Comparison of ENCODE assay signal across 8 mouse cellular contexts in the genomic region with DNA sequence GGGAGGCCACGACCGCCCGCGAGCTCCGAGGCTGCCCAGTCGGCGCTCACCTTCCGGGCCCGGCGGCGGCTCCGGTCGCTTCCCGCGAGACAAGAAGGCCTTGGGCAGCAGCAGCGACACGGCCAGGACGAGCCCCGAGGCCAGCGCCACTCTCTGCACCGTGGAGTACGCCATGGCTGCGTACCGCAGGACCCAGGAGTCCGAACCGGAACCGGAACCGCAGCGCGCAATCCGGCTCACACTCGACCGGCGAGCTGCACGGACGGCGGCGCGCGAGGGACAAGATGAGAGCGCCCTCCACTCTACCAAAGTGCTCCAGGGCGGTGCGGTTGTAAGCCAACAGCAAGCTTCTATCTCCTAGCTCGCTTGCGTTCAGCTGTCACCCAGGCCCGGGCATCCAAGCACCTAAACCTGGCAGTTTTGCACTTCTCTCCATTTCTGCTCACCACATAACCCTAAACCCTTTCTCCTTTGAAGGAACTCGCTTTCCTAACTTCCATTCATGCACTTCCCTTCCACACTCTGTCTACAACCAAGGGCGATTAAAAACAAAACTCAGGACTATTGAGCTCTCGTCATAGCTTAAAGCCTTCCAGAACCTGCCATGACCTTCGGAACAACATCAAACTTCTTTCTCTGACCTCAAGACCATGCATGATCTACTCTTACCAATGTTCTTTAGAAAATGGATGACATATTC. TPM values are rescaled to one million over a fixed set of nuclear protein-coding genes. Genes with fewer than 3 reads are reported as not detected.
DNase-seq lines count a peak whose midpoint lies in the region; ATAC-seq lines count a peak whose summit lies in the region.

A gene (minus strand): TSS at position 219 of the 700 bp plus-strand sequence.

- H3K9ac ChIP-seq in forebrain, embryonic 11.5 days (ENCODE audit: low read length) = peak within 1 kb of the TSS; percentile 77
- H3K9ac ChIP-seq in heart, embryonic 15.5 days = no peak within 1 kb of the TSS
- H3K9ac ChIP-seq in limb, embryonic 15.5 days = no peak within 1 kb of the TSS
- peak within 1 kb of the TSS; percentile 82 for H3K9ac ChIP-seq in neural tube, embryonic 12.5 days

- peak within 1 kb of the TSS; percentile 70 for H3K4me2 ChIP-seq in forebrain, embryonic 11.5 days (ENCODE audit: low read depth, low read length, severe bottlenecking)
- peak within 1 kb of the TSS; percentile 67 for H3K4me2 ChIP-seq in heart, embryonic 15.5 days
- H3K4me2 ChIP-seq in limb, embryonic 15.5 days = peak within 1 kb of the TSS; percentile 57
- H3K4me2 ChIP-seq in neural tube, embryonic 12.5 days (replicated peaks) = peak within 1 kb of the TSS; percentile 71

- no peaks in the 10 kb centered on the region for H3K9me3 ChIP-seq in forebrain, embryonic 11.5 days (ENCODE audit: control insufficient read depth, low read length)
- no peaks in the 10 kb centered on the region for H3K9me3 ChIP-seq in heart, embryonic 15.5 days (replicated peaks)
- H3K9me3 ChIP-seq in limb, embryonic 15.5 days = no peaks in the 10 kb centered on the region
- no peaks in the 10 kb centered on the region for H3K9me3 ChIP-seq in neural tube, embryonic 12.5 days

- no peaks in the 10 kb centered on the region for H3K4me1 ChIP-seq in forebrain, embryonic 11.5 days (replicated peaks; ENCODE audit: control insufficient read depth, insufficient read depth, low read length)
- H3K4me1 ChIP-seq in heart, embryonic 15.5 days (replicated peaks) = peaks cover 6% of the 10 kb centered on the region
- H3K4me1 ChIP-seq in limb, embryonic 15.5 days = peaks cover 7% of the 10 kb centered on the region
- peaks cover 6% of the 10 kb centered on the region for H3K4me1 ChIP-seq in neural tube, embryonic 12.5 days

- DNase-seq in ES-CJ7 (ENCODE audit: low read depth, low spot score) = peak; percentile 64
- peak; percentile 70 for DNase-seq in brain, embryonic 18.5 days (ENCODE audit: low read depth, low spot score)
- peak; percentile 79 for DNase-seq in forebrain, embryonic 11.5 days (ENCODE audit: low spot score)
- peak; percentile 14 for DNase-seq in kidney, postnatal 10 days
- DNase-seq in urinary bladder, postnatal 14 days (ENCODE audit: low spot score) = peak; percentile 41

- peak within 1 kb of the TSS; percentile 69 for H3K4me3 ChIP-seq in forebrain, embryonic 11.5 days (ENCODE audit: low read depth, low read length)
- peak within 1 kb of the TSS; percentile 46 for H3K4me3 ChIP-seq in heart, embryonic 15.5 days
- peak within 1 kb of the TSS; percentile 46 for H3K4me3 ChIP-seq in limb, embryonic 15.5 days
- H3K4me3 ChIP-seq in neural tube, embryonic 12.5 days = peak within 1 kb of the TSS; percentile 80

- H3K27ac ChIP-seq in forebrain, embryonic 11.5 days (ENCODE audit: low read depth, low read length) = no peak within 1 kb of the TSS
- no peak within 1 kb of the TSS for H3K27ac ChIP-seq in heart, embryonic 15.5 days
- no peak within 1 kb of the TSS for H3K27ac ChIP-seq in limb, embryonic 15.5 days
- no peak within 1 kb of the TSS for H3K27ac ChIP-seq in neural tube, embryonic 12.5 days

- no peaks in the 10 kb centered on the region for H3K36me3 ChIP-seq in forebrain, embryonic 11.5 days (ENCODE audit: control insufficient read depth, insufficient read depth, low read length)
- no peaks in the 10 kb centered on the region for H3K36me3 ChIP-seq in heart, embryonic 15.5 days
- H3K36me3 ChIP-seq in limb, embryonic 15.5 days = no peaks in the 10 kb centered on the region
- H3K36me3 ChIP-seq in neural tube, embryonic 12.5 days = no peaks in the 10 kb centered on the region

- no peaks in the 10 kb centered on the region for H3K27me3 ChIP-seq in forebrain, embryonic 11.5 days (ENCODE audit: control insufficient read depth, insufficient read depth, low read length)
- H3K27me3 ChIP-seq in heart, embryonic 15.5 days = peaks cover 20% of the 10 kb centered on the region
- H3K27me3 ChIP-seq in limb, embryonic 15.5 days = peaks cover 22% of the 10 kb centered on the region
- H3K27me3 ChIP-seq in neural tube, embryonic 12.5 days (replicated peaks) = 0 out of 2 replicates have a peak, but pooled peaks cover 4% of the 10 kb centered on the region

- WGBS in forebrain, embryonic 11.5 days = 4% methylated on average over 50 of the region's 50 CpGs
- 5% methylated on average over 50 of the region's 50 CpGs for WGBS in heart, embryonic 15.5 days
- WGBS in limb, embryonic 15.5 days = 5% methylated on average over 50 of the region's 50 CpGs
- WGBS in neural tube, embryonic 12.5 days = 5% methylated on average over 50 of the region's 50 CpGs

- ATAC-seq in forebrain, embryonic 11.5 days (replicated peaks; ENCODE audit: low FRiP score) = peak; percentile 91
- no peak; the same call in 1 of the 2 replicates for ATAC-seq in heart, embryonic 15.5 days (replicated peaks; ENCODE audit: insufficient number of reproducible peaks, insufficient read depth, low FRiP score, low read depth)
- no peak for ATAC-seq in limb, embryonic 15.5 days (ENCODE audit: insufficient number of reproducible peaks, low FRiP score, low TSS enrichment, low read depth)
- ATAC-seq in neural tube, embryonic 12.5 days (ENCODE audit: low FRiP score, low read depth) = peak; percentile 93

RNA-seq across cellular contexts. Expression of the gene that starts here (rescaled TPM):
- 16.1 and 18.2 TPM in 2 replicates for polyA plus RNA-seq in forebrain, embryonic 11.5 days (2014; fragmentation: Nextera tagmentation; extraction: Ambion mirVana)
- 0.47 and 0.99 TPM in 2 replicates for polyA plus RNA-seq in heart, embryonic 15.5 days (2015; fragmentation: Nextera tagmentation; extraction: Ambion mirVana)
- 1.7 and 1.8 TPM in 2 replicates for polyA plus RNA-seq in limb, embryonic 15.5 days (2015; fragmentation: Nextera tagmentation; extraction: Ambion mirVana)
- polyA plus RNA-seq in neural tube, embryonic 12.5 days (2016; fragmentation: Nextera tagmentation; extraction: Ambion mirVana) = 21.2 and 24.1 TPM in 2 replicates

Comparison
In these comparisons a context has a peak if more than half of its experiments do, and no peak if none do; other contexts are left out.
1. DNase-seq: peak in every context shown above with its lines; median percentile 79 in forebrain, embryonic 11.5 days; 70 in brain, embryonic 18.5 days; 64 in ES-CJ7; 41 in urinary bladder, postnatal 14 days; 14 in kidney, postnatal 10 days.
2. ATAC-seq: peak in forebrain, embryonic 11.5 days (single experiment) and neural tube, embryonic 12.5 days (single experiment); none in heart, embryonic 15.5 days (single experiment) and limb, embryonic 15.5 days (single experiment).
3. H3K9ac ChIP-seq: peak in forebrain, embryonic 11.5 days (single experiment) and neural tube, embryonic 12.5 days (single experiment); none in heart, embryonic 15.5 days (single experiment) and limb, embryonic 15.5 days (single experiment).
4. Peak in every context shown above with its lines, with median percentiles within 50 percentile points of each other: H3K4me2 ChIP-seq and H3K4me3 ChIP-seq.